Mouse (Mus musculus): ENCODE measurements at regions not wholly inside any gene's neighbourhood (a gene's known extent, or its start where the extent isn't known, plus 50 kb on each side); places are given as distances from the start of the nearest gene placed in this dataset.
"Not testable (repeated sequence)": the region's sequence is repeated elsewhere in the genome, so short reads cannot be mapped to it uniquely, and the experiment has no call there.

DNA sequence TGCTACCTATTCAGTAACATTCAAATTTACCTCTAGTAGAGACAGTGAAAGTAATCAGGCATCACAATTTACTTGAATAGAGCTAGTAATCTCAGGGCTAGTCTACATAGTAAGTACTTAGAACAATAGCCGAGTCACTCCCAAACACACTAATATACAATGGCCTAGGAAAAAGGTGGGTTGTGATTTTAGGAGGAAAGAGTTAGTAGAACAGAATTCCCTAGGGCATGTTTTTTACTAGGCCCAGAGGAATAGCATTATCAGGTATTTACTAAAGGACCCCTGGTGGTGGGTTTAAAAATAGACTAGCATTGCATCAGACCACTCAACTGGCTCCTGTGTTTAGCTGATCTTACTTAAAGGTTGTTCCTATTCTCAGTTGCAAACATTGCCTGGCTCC, 535.8 kb downstream of the Mat2b start:
- not testable (repeated sequence) for DNase-seq (ENCODE audit: low spot score); H3K4me1 ChIP-seq
- WGBS: 87% methylated on average over 1 of the region's 1 CpGs

DNA sequence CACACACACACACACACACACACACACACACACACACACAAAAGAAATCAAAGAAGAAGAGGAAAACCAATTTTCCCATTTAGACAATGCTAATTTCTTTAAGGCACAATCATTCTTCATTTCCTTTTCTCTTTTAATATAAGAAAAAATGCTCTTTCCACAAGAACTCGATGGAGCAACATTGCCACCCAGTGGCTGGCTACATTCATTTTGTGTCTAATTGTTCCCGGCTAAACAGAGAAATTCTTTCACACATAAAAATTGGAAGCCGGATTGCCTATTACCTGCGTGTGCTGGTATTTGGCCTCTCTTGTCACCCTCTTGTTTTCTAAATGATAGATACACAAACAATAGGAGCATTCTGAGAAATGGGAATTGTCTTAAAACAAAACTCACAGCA, 545.7 kb downstream of the Mat2b start:
- no peaks in the 10 kb centered on the region for H3K36me3 ChIP-seq
- 30% methylated on average over 4 of the region's 4 CpGs for WGBS
- no peaks in the 10 kb centered on the region for H3K4me1 ChIP-seq
- H3K4me3 ChIP-seq: no peak overlapping the region
- peak; percentile 71 for DNase-seq (ENCODE audit: low spot score)
- H3K27me3 ChIP-seq (ENCODE audit: low read depth, poor library complexity, severe bottlenecking): no peaks in the 10 kb centered on the region
- no peaks in the 10 kb centered on the region for H3K9me3 ChIP-seq (replicated peaks)
- no peak overlapping the region for H3K27ac ChIP-seq

More for the DNA sequence above, 535.8 kb downstream of the Mat2b start:
- not testable (repeated sequence) for H3K27me3 ChIP-seq (ENCODE audit: low read depth, poor library complexity, severe bottlenecking); H3K36me3 ChIP-seq; H3K9me3 ChIP-seq (replicated peaks); H3K27ac ChIP-seq; H3K4me3 ChIP-seq

DNA sequence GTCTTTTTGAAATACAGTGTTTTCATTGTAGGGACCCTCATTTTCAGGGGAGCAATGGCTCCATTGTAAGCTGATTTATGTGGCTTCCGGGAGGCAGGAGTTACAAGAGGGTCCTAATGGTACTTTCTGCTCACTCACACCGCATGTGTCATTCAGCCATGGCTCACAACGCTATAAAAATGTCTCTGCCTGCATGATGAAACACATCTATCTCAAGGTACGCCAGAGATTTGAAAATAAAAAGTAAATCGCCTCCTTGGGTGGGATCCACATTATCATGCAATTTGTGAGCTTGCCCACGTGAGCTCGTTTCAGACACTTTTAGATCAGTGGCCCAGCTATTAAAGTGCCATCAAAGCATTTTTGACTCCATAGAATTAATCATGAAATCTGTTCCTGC, 557.2 kb downstream of the Mat2b start:
- Histone ChIP-seq H3K27ac (no peak overlapping the region), H3K9me3 (replicated peaks) (no peaks in the 10 kb centered on the region), H3K4me3 (no peak overlapping the region), H3K4me1 (0 out of 2 replicates have a peak, but pooled peaks cover 2% of the 10 kb centered on the region), H3K36me3 (no peaks in the 10 kb centered on the region), H3K27me3 (ENCODE audit: low read depth, poor library complexity, severe bottlenecking) (no peaks in the 10 kb centered on the region)
- no peak for DNase-seq (ENCODE audit: low spot score)
- 64% methylated on average over 7 of the region's 7 CpGs for WGBS

GRCm38 (mm10) chr11:40102613-40103012, 592.4 kb downstream of the Mat2b start:
- DNase-seq (ENCODE audit: low spot score): no peak
- WGBS: 91% methylated on average over 1 of the region's 1 CpGs

GRCm38 (mm10) chr11:40074317-40074716, 620.7 kb downstream of the Mat2b start:
- no peak for DNase-seq (ENCODE audit: low spot score)
- Histone ChIP-seq H3K27ac (no peak overlapping the region), H3K4me3 (no peak overlapping the region), H3K4me1 (no peaks in the 10 kb centered on the region), H3K27me3 (ENCODE audit: low read depth, poor library complexity, severe bottlenecking) (no peaks in the 10 kb centered on the region), H3K9me3 (replicated peaks) (no peaks in the 10 kb centered on the region), H3K36me3 (no peaks in the 10 kb centered on the region)
- WGBS: 96% methylated on average over 2 of the region's 2 CpGs

More at GRCm38 (mm10) chr11:40102613-40103012, 592.4 kb downstream of the Mat2b start:
- no peak overlapping the region for H3K4me3 ChIP-seq
- no peaks in the 10 kb centered on the region for H3K27me3 ChIP-seq (ENCODE audit: low read depth, poor library complexity, severe bottlenecking)
- H3K36me3 ChIP-seq: no peaks in the 10 kb centered on the region
- H3K27ac ChIP-seq: no peak overlapping the region
- no peaks in the 10 kb centered on the region for H3K4me1 ChIP-seq
- no peaks in the 10 kb centered on the region for H3K9me3 ChIP-seq (replicated peaks)

DNA sequence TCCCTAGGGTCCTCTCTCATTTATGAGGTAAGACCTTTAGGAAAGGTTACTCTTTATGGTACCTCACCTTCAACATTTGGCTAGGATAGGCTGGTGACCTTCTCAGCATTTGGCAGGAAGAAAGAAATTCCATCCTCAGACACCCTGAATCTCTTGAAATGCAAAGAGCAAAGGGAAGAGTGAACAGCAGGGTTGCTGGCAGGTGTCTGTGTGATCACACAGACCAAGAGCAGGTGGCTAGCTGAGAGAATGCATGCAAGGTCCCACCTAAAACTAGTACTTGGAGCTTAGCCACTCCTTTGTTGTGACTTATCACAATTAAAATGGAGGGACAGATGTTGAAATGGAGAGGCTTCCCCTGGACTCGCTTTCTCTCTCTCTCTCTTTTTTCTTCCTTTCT, 644.5 kb downstream of the Mat2b start:
- Histone ChIP-seq H3K4me1 (no peaks in the 10 kb centered on the region), H3K36me3 (no peaks in the 10 kb centered on the region), H3K27ac (no peak overlapping the region), H3K9me3 (replicated peaks) (no peaks in the 10 kb centered on the region), H3K4me3 (no peak overlapping the region), H3K27me3 (ENCODE audit: low read depth, poor library complexity, severe bottlenecking) (no peaks in the 10 kb centered on the region)
- DNase-seq (ENCODE audit: low spot score): no peak
- WGBS: 35% methylated on average over 1 of the region's 1 CpGs

DNA sequence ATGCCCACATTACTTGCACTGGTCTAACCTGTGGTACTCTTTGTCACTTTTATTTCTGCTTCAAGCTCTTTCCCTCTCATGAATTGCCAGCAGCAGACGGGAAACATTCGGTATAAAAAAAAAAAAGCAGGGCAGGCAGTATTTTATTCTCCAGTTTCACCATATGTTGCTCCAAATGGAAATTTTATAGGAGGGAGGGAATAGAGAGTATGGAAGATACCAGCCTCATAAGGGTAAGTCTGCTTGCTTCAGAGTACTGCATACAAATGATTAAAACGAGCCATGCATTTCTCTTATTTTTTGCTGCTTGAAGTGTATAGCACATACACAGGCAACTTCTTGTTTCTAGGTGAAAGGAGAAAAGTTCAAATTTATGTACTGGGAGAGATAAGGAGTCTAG, 667.5 kb downstream of the Mat2b start:
- Histone ChIP-seq H3K4me1 (no peaks in the 10 kb centered on the region), H3K27me3 (ENCODE audit: low read depth, poor library complexity, severe bottlenecking) (no peaks in the 10 kb centered on the region), H3K27ac (no peak overlapping the region), H3K9me3 (replicated peaks) (no peaks in the 10 kb centered on the region), H3K4me3 (no peak overlapping the region), H3K36me3 (no peaks in the 10 kb centered on the region)
- WGBS: 89% methylated on average over 3 of the region's 3 CpGs
- DNase-seq (ENCODE audit: low spot score): no peak

DNA sequence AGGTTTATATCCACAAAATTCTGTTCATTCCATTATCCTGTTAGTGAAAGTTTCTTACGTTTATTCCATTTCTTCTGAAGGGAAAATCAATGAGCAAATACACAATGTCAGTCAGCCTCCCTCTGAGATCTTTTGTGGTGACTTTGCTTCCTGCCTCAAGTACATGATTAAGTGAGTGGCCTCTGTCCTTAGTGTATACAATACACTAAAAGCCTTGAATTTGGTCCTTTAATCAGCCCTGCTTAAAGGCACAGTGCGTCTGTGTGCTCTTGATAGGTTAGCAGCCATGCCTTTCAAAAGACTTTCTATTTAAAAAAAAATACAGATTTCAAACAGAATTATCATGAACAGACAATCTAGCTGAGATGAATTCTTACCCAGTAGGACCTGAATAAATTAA, 695.5 kb downstream of the Mat2b start:
- Histone ChIP-seq H3K4me1 (no peaks in the 10 kb centered on the region), H3K27ac (no peak overlapping the region), H3K9me3 (replicated peaks) (no peaks in the 10 kb centered on the region), H3K27me3 (ENCODE audit: low read depth, poor library complexity, severe bottlenecking) (no peaks in the 10 kb centered on the region), H3K4me3 (no peak overlapping the region), H3K36me3 (no peaks in the 10 kb centered on the region)
- DNase-seq (ENCODE audit: low spot score): no peak
- 90% methylated on average over 2 of the region's 2 CpGs for WGBS

DNA sequence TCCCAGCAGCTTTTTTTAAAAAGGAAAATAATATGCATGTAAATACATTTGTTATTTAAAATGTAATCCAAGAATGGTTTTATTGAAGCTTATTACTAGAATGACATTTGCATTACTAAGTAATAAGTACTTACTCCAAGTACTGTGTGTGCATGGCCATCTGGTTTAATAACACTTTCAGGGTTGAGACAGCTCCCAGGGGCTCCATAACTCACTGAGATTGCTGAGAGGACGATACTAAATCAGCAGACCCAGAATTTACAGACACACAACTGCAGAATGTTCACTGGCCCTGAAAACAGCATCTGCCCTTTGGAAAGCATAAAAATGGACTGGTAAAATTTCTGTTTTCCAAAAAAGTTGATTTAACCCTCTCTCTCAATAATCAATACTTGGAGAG, 696.4 kb downstream of the Mat2b start:
- Histone ChIP-seq H3K9me3 (replicated peaks) (no peaks in the 10 kb centered on the region), H3K27ac (no peak overlapping the region), H3K27me3 (ENCODE audit: low read depth, poor library complexity, severe bottlenecking) (no peaks in the 10 kb centered on the region), H3K36me3 (no peaks in the 10 kb centered on the region), H3K4me3 (no peak overlapping the region), H3K4me1 (no peaks in the 10 kb centered on the region)
- 46% methylated on average over 1 of the region's 1 CpGs for WGBS
- DNase-seq (ENCODE audit: low spot score): no peak

DNA sequence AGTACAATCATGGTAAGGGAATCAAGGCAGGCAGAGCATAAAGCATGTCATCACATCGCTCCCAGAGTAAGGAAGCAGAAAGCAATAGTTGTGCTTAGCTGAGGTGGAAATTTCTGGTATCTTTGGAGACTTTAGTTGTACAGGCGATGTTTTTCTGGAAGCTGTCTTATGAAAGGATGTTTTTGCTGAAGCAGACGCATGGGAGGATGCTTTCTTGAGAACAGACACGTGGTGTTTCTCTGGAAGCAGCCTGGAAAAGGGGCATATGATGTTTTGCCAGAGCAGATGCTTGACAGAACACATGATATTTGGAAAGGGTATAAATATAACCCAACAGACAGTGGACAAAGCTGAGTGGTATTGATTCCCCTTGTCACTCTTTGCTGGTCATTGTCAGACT, 722.4 kb downstream of the Mat2b start:
- 83% methylated on average over 4 of the region's 4 CpGs for WGBS
- no peaks in the 10 kb centered on the region for H3K36me3 ChIP-seq

DNA sequence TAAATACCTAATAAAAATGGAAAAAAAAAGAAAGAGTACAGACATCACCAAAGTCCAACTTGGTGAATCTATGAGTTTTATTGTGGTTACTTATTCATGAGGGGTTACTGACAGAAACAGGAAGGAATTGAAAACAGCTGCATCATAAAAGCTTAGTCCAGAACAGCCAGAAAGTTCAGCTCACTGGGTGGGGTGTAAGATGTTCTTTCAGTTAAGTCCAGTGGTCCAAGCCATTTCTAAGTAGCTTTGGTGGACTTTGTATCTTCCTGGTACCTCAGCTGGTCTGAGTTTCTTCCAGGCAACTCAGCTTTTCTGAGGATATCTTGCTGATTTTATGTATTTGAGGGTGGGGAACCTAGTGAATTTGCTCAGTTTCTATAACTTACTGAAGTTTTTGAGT, 731.3 kb downstream of the Mat2b start:
- H3K27me3 ChIP-seq (ENCODE audit: low read depth, poor library complexity, severe bottlenecking): no peaks in the 10 kb centered on the region
- H3K4me3 ChIP-seq: no peak overlapping the region

More for the DNA sequence above, 722.4 kb downstream of the Mat2b start:
- Histone ChIP-seq H3K4me1 (no peaks in the 10 kb centered on the region), H3K27ac (no peak overlapping the region), H3K9me3 (replicated peaks) (no peaks in the 10 kb centered on the region), H3K4me3 (no peak overlapping the region), H3K27me3 (ENCODE audit: low read depth, poor library complexity, severe bottlenecking) (no peaks in the 10 kb centered on the region)
- DNase-seq (ENCODE audit: low spot score): no peak

GRCm38 (mm10) chr11:39954426-39954825, 740.6 kb downstream of the Mat2b start:
- no peaks in the 10 kb centered on the region for H3K4me1 ChIP-seq
- DNase-seq (ENCODE audit: low spot score): no peak
- no peaks in the 10 kb centered on the region for H3K36me3 ChIP-seq
- H3K4me3 ChIP-seq: no peak overlapping the region
- H3K9me3 ChIP-seq (replicated peaks): no peaks in the 10 kb centered on the region
- no peaks in the 10 kb centered on the region for H3K27me3 ChIP-seq (ENCODE audit: low read depth, poor library complexity, severe bottlenecking)
- H3K27ac ChIP-seq: no peak overlapping the region

More for the DNA sequence above, 731.3 kb downstream of the Mat2b start:
- DNase-seq (ENCODE audit: low spot score): no peak
- H3K36me3 ChIP-seq: no peaks in the 10 kb centered on the region
- no peak overlapping the region for H3K27ac ChIP-seq
- no peaks in the 10 kb centered on the region for H3K4me1 ChIP-seq
- H3K9me3 ChIP-seq (replicated peaks): no peaks in the 10 kb centered on the region

GRCm38 (mm10) chr11:39944196-39944595, 750.8 kb downstream of the Mat2b start:
- WGBS: 76% methylated on average over 2 of the region's 2 CpGs
- no peak overlapping the region for H3K4me3 ChIP-seq
- H3K27ac ChIP-seq: no peak overlapping the region
- no peaks in the 10 kb centered on the region for H3K27me3 ChIP-seq (ENCODE audit: low read depth, poor library complexity, severe bottlenecking)
- no peaks in the 10 kb centered on the region for H3K36me3 ChIP-seq
- no peak for DNase-seq (ENCODE audit: low spot score)
- H3K9me3 ChIP-seq (replicated peaks): no peaks in the 10 kb centered on the region
- no peaks in the 10 kb centered on the region for H3K4me1 ChIP-seq

GRCm38 (mm10) chr11:39934216-39934615, 760.8 kb downstream of the Mat2b start:
- WGBS: 82% methylated on average over 2 of the region's 2 CpGs

More at GRCm38 (mm10) chr11:39934216-39934615, 760.8 kb downstream of the Mat2b start:
- Histone ChIP-seq H3K27me3 (ENCODE audit: low read depth, poor library complexity, severe bottlenecking) (no peaks in the 10 kb centered on the region), H3K9me3 (replicated peaks) (no peaks in the 10 kb centered on the region), H3K27ac (no peak overlapping the region), H3K4me1 (no peaks in the 10 kb centered on the region), H3K4me3 (no peak overlapping the region), H3K36me3 (no peaks in the 10 kb centered on the region)
- no peak for DNase-seq (ENCODE audit: low spot score)

All from limb, embryonic 10.5 days (tissue).